Mouse (Mus musculus) stomach, embryonic 15.5 days (tissue): ENCODE measurements at regions not wholly inside any gene's neighbourhood (a gene's known extent, or its start where the extent isn't known, plus 50 kb on each side); places are given as distances from the start of the nearest gene placed in this dataset.

Experiments used
- ATAC-seq: fragments of 200-750 bp; cut with Nextera tagmentation; 2 replicates; pipeline ENCODE4 v1.8.0; 2017; ENCODE audit warnings: low read depth, moderate number of reproducible peaks, moderate TSS enrichment; ENCODE audit not compliant: insufficient read depth, low FRiP score
- H3K27ac ChIP-seq: fragments of 300-500 bp; sonication (generic); 2 replicates; pipeline ENCODE4 v1.5.1; 2015; ENCODE audit warnings: mild to moderate bottlenecking, inconsistent platforms
- H3K27me3 ChIP-seq: fragments of 300-500 bp; sonication (generic); replicated peaks from 2 replicates; pipeline ENCODE4 v1.6.1; 2015; ENCODE audit warnings: inconsistent platforms
- H3K36me3 ChIP-seq: fragments of 300-500 bp; sonication (generic); 2 replicates; pipeline ENCODE4 v1.6.1; 2015; ENCODE audit warnings: inconsistent platforms
- H3K4me1 ChIP-seq: fragments of 300-500 bp; sonication (generic); 2 replicates; pipeline ENCODE4 v1.6.1; 2015; ENCODE audit warnings: inconsistent platforms
- H3K4me2 ChIP-seq: fragments of 300-500 bp; sonication (generic); 2 replicates; pipeline ENCODE4 v1.6.1; 2015; ENCODE audit warnings: mild to moderate bottlenecking, inconsistent platforms
- H3K4me3 ChIP-seq: fragments of 300-500 bp; sonication (generic); replicated peaks from 2 replicates; pipeline ENCODE4 v1.5.1; 2015; ENCODE audit warnings: inconsistent platforms
- H3K9ac ChIP-seq: fragments of 300-500 bp; sonication (generic); 2 replicates; pipeline ENCODE4 v1.6.1; 2015; ENCODE audit warnings: inconsistent platforms
- H3K9me3 ChIP-seq: fragments of 300-500 bp; sonication (generic); 2 replicates; pipeline ENCODE4 v1.6.1; 2016; ENCODE audit warnings: inconsistent platforms
- WGBS: fragments of 180-500 bp; shearing (Covaris S2); methylation state at CpG from one replicate; pipeline ENCODE4 v1.1.7; 2015; 5-methylcytosine and 5-hydroxymethylcytosine counted together

DNA sequence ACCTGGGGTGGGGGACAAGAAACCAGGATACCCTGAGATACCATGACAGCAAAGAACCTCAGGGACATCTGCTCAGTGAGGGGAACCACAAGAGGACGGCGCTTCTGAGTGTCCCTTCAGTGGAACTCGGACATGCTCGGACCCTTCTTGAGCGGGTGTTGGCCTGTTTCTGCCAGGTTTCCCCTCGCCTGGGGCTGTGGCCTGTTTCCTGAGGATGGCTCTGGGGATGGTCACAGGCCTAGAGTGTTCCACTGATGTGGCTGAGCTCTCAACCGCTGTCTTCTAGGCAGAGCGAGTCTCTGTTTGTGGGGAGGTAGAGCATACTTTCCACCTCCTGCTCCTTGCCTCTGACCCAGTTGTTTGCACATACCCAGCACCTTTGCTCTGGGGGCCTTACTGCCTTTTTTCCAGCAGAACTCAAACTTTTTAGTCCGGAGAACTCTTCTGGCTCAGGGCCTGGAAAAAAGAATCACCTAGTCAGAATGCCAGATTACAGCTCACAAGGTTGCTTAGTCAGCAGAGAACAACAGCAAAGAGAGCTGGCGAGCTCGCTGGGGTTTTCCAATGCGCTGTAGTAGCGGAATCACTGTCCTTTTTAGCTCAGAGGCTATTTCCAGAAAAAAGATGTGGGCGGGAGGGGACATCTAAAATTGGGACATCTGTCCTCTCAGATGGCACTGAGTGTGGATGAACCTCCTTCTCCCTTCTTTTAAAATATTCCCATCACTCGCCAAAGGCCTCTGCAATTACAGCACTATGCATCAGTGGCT, 65.3 kb downstream of the Med10 start:
- no peaks in the 10 kb centered on the region for H3K27me3 ChIP-seq
- no peaks in the 10 kb centered on the region for H3K36me3 ChIP-seq
- no peak overlapping the region for H3K4me2 ChIP-seq
- 80% methylated on average over 15 of the region's 15 CpGs for WGBS
- no peak for ATAC-seq
- H3K4me3 ChIP-seq, result no peak overlapping the region
- no peak overlapping the region for H3K27ac ChIP-seq
- H3K4me1 ChIP-seq, result no peaks in the 10 kb centered on the region
- H3K9me3 ChIP-seq, result no peaks in the 10 kb centered on the region
- no peak overlapping the region for H3K9ac ChIP-seq

DNA sequence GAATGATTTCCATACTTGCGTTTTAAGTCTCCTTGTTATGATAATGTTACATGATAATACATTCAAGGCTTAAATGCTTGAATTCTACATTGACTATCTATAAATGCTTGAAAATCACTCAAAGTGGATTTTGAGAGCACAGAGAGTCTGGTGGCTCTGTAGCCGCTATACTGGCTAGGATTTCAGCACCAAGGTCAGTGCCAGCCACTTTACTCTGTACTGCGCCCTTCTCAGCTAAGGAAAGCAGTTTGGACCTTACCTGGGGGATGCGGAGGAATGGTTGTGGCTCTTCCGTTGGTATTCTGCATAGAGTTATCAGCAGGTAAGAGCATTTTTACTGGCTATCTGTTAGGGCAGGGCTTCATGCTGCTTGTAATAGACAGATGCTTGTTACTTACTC, 94.3 kb downstream of the Med10 start:
- WGBS, result 17% methylated on average over 5 of the region's 5 CpGs
- Histone ChIP-seq H3K9me3 (no peaks in the 10 kb centered on the region), H3K9ac (no peak overlapping the region), H3K27me3 (no peaks in the 10 kb centered on the region), H3K4me3 (no peak overlapping the region), H3K4me1 (no peaks in the 10 kb centered on the region), H3K27ac (no peak overlapping the region), H3K36me3 (no peaks in the 10 kb centered on the region), H3K4me2 (no peak overlapping the region)
- ATAC-seq, result no peak

DNA sequence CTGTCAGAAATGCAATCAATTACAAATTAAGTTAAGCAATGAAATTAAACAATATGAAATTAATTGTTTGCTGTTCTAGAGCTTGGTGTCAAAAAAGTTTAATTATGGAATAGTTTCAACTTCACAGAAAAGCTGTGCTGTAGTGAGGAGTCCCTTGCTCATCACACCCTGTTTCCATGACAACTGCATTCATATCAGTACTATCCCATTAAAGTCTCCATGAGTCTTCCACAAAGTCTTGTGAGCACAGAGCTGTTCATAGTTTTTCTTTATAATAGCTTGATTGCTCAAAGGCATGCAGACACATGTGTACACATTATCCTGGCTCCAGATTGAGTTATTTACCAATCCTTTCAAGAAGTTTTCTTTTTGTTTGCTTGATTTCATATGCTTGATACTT, 98.9 kb downstream of the Med10 start:
- no peak overlapping the region for H3K4me3 ChIP-seq
- no peak overlapping the region for H3K4me2 ChIP-seq
- no peak overlapping the region for H3K9ac ChIP-seq
- H3K27me3 ChIP-seq, result no peaks in the 10 kb centered on the region
- H3K27ac ChIP-seq, result no peak overlapping the region
- H3K36me3 ChIP-seq, result no peaks in the 10 kb centered on the region
- no peaks in the 10 kb centered on the region for H3K4me1 ChIP-seq
- H3K9me3 ChIP-seq, result no peaks in the 10 kb centered on the region
- ATAC-seq, result no peak

GRCm38 (mm10) chr13:69906802-69907537, 104.8 kb downstream of the Med10 start:
- Histone ChIP-seq H3K9me3 (no peaks in the 10 kb centered on the region), H3K27me3 (no peaks in the 10 kb centered on the region), H3K4me3 (no peak overlapping the region), H3K9ac (no peak overlapping the region), H3K27ac (no peak overlapping the region), H3K4me2 (no peak overlapping the region), H3K4me1 (no peaks in the 10 kb centered on the region), H3K36me3 (no peaks in the 10 kb centered on the region)
- 56% methylated on average over 15 of the region's 15 CpGs for WGBS
- no peak for ATAC-seq

GRCm38 (mm10) chr13:69915796-69916195, 113.6 kb downstream of the Med10 start:
- ATAC-seq, result no peak
- Histone ChIP-seq H3K4me3 (no peak overlapping the region), H3K9me3 (no peaks in the 10 kb centered on the region), H3K4me1 (no peaks in the 10 kb centered on the region), H3K27ac (no peak overlapping the region), H3K9ac (no peak overlapping the region), H3K4me2 (no peak overlapping the region), H3K36me3 (no peaks in the 10 kb centered on the region), H3K27me3 (no peaks in the 10 kb centered on the region)
- WGBS, result 62% methylated on average over 3 of the region's 3 CpGs

GRCm38 (mm10) chr13:69932695-69933550, 130.7 kb downstream of the Med10 start:
- Histone ChIP-seq H3K4me2 (no peak overlapping the region), H3K4me3 (no peak overlapping the region), H3K36me3 (no peaks in the 10 kb centered on the region), H3K4me1 (no peaks in the 10 kb centered on the region), H3K27me3 (no peaks in the 10 kb centered on the region), H3K9me3 (no peaks in the 10 kb centered on the region), H3K27ac (no peak overlapping the region), H3K9ac (no peak overlapping the region)
- ATAC-seq, result no peak
- WGBS, result 71% methylated on average over 9 of the region's 9 CpGs

DNA sequence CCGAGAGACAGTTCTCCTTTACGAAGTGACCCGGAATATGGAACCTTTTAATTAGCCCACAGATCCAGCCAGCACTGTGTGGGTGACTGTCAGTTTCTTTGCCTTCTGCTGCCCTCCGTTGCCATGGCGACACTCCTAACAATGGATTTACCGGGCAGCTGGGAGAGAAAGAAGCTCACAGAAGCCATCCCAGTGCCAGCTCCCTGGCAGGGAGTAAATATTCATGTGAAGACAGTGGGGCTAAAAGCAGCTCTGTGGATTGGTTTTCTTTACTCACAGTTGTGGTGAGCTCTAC, 131.3 kb downstream of the Med10 start:
- Histone ChIP-seq H3K36me3 (no peaks in the 10 kb centered on the region), H3K9ac (no peak overlapping the region)
- ATAC-seq, result no peak

GRCm38 (mm10) chr13:69939791-69940190, 137.6 kb downstream of the Med10 start:
- H3K9me3 ChIP-seq, result no peaks in the 10 kb centered on the region
- no peaks in the 10 kb centered on the region for H3K27me3 ChIP-seq
- no peak overlapping the region for H3K4me2 ChIP-seq
- 92% methylated on average over 4 of the region's 4 CpGs for WGBS
- no peaks in the 10 kb centered on the region for H3K36me3 ChIP-seq
- ATAC-seq, result no peak
- H3K4me1 ChIP-seq, result no peaks in the 10 kb centered on the region
- no peak overlapping the region for H3K4me3 ChIP-seq
- H3K27ac ChIP-seq, result no peak overlapping the region
- no peak overlapping the region for H3K9ac ChIP-seq

More for the DNA sequence above, 131.3 kb downstream of the Med10 start:
- no peak overlapping the region for H3K27ac ChIP-seq
- 62% methylated on average over 6 of the region's 6 CpGs for WGBS
- H3K4me3 ChIP-seq, result no peak overlapping the region
- H3K4me2 ChIP-seq, result no peak overlapping the region
- no peaks in the 10 kb centered on the region for H3K27me3 ChIP-seq
- no peaks in the 10 kb centered on the region for H3K9me3 ChIP-seq
- no peaks in the 10 kb centered on the region for H3K4me1 ChIP-seq

DNA sequence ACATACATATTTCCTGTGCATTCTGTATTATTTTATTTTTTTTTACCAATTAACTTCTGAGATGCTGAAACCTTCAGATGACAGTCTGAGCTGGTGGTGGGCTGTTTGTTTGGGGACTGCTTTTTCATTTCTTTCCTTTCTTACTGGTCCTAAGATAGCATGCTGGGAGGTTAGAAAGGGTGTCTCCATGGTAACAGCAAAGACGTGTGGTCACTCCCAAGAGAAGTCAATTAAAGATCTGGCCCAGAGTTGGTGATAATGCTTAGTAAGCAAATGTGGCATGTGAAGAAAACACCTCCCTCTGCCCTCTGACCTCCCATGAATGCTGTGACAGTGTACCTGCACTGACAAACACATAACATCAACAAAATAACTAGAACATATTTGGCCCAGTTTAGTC, 142.5 kb downstream of the Med10 start:
- Histone ChIP-seq H3K27me3 (no peaks in the 10 kb centered on the region), H3K36me3 (no peaks in the 10 kb centered on the region), H3K4me3 (no peak overlapping the region), H3K27ac (no peak overlapping the region), H3K4me1 (no peaks in the 10 kb centered on the region), H3K9ac (no peak overlapping the region), H3K9me3 (no peaks in the 10 kb centered on the region), H3K4me2 (no peak overlapping the region)
- no peak for ATAC-seq
- 16% methylated on average over 1 of the region's 1 CpGs for WGBS

- ATAC-seq, result no peak
- Histone ChIP-seq H3K9me3 (no peaks in the 10 kb centered on the region), H3K36me3 (no peaks in the 10 kb centered on the region), H3K9ac (no peak overlapping the region), H3K27ac (no peak overlapping the region), H3K4me2 (no peak overlapping the region), H3K4me1 (no peaks in the 10 kb centered on the region), H3K27me3 (no peaks in the 10 kb centered on the region), H3K4me3 (no peak overlapping the region)
- 57% methylated on average over 7 of the region's 7 CpGs for WGBS
Observed at GRCm38 (mm10) chr13:69946615-69947014, 144.4 kb downstream of the Med10 start.

- no peak overlapping the region for H3K27ac ChIP-seq
- H3K4me2 ChIP-seq, result no peak overlapping the region
- H3K9me3 ChIP-seq, result no peaks in the 10 kb centered on the region
- H3K4me3 ChIP-seq, result no peak overlapping the region
- ATAC-seq, result no peak
- no peaks in the 10 kb centered on the region for H3K36me3 ChIP-seq
- 71% methylated on average over 4 of the region's 4 CpGs for WGBS
- H3K27me3 ChIP-seq, result no peaks in the 10 kb centered on the region
- H3K9ac ChIP-seq, result no peak overlapping the region
- H3K4me1 ChIP-seq, result no peaks in the 10 kb centered on the region
Observed at GRCm38 (mm10) chr13:69952061-69952460, 149.9 kb downstream of the Med10 start.

DNA sequence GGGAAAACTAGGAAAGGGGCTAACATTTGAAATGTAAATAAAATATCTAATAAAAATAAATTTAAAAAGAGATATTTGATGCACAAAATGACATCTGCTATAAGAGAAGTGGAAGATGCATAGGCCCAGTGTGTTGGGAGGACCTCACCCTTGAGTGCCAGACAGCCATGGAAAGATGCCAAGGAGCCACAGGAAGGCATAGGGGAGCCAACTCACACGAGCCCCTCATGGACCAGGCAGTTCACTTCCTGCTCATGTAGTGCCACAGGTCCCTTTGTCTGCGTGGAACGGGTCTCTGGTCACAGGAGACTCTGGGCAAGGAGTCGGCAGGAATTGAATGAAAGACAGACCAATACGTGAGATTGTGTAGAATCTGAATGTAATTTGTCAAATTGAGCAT, 152.0 kb downstream of the Med10 start:
- no peak overlapping the region for H3K4me2 ChIP-seq
- no peaks in the 10 kb centered on the region for H3K36me3 ChIP-seq
- H3K27ac ChIP-seq, result no peak overlapping the region
- no peak overlapping the region for H3K9ac ChIP-seq
- WGBS, result 72% methylated on average over 5 of the region's 5 CpGs
- no peaks in the 10 kb centered on the region for H3K4me1 ChIP-seq
- no peaks in the 10 kb centered on the region for H3K27me3 ChIP-seq
- no peak overlapping the region for H3K4me3 ChIP-seq
- no peak for ATAC-seq
- H3K9me3 ChIP-seq, result no peaks in the 10 kb centered on the region
